Mouse (Mus musculus) adrenal gland, postnatal 25 days (tissue): Measurements from ENCODE around the gene Gm49395. TPM values are rescaled to one million over a fixed set of nuclear protein-coding genes. Genes with fewer than 3 reads are reported as not detected.

Experiments
- DNase-seq: peaks from one replicate; pipeline ENCODE4 v3.0.0; 2021; ENCODE audit warnings: mixed read lengths
- total RNA-seq: library from RNA; stranded (reverse); gene quantifications from 2 replicates; pipeline ENCODE4 v1.2.3, GENCODE M21; 2021

The Gm49395 gene
- total RNA-seq, 1 experiment from 2014 or later = 7.3 TPM

DNA sequence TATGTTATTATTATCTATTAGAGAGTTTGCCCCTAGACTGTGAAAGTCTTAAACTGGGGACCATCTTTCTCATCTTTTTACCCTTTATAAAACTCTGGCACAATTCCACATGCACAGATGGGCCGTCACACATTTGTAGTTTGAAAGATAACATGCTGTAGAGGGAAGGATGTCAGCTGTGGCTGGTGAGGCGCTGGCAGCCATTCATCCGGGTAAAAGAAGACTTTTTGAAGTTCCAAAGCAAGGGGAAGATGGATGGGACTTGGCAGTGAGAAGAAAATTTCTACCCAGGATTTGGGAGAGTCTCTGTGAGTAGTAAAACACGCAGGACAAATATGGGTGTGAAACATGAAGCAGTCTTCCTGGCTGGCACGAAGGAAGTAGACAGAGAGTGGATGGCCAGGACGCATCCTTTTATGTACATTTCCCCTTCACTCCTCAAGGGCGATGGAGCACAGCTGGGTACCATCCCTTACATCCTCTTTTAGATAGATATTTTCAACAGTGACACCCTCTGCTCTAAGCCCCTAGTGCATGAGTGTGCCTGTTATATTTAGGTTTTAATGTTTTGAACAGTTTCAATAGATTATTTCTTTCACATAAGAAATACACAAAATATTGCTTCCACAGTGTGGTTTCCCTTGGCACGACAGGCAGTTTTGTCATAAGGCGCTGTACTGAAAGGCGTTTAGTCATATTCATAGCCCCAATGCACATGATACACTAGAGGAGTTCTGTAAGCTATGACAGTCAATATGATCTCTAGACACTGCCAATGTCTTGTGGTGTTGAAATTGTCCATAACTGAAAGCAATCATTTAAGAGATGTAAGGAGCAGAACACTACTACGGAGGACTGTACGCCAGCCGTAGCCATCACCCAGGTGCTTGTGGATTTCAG, 50.8 kb downstream of the Gm49395 start:
- DNase-seq = no peak

DNA sequence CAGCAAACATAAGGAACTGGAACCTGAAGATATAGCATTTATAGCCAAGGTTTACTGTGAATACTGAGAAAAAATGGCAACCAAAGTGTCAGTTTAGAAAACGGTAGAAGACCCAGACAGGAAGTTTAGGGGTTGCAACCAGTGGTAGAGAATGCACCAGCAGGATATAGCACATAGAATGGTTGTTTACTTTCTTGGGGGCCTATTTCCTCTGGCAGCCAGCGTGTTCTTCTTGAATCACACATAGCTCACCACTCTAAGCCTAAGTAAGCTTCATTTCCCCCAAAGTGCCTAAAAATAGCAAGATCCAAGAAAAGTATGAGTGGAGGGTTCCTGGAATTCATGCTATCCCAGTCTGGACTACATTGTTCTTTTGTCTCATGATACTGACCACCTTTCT, 59.1 kb downstream of the Gm49395 start:
- DNase-seq = no peak

DNA sequence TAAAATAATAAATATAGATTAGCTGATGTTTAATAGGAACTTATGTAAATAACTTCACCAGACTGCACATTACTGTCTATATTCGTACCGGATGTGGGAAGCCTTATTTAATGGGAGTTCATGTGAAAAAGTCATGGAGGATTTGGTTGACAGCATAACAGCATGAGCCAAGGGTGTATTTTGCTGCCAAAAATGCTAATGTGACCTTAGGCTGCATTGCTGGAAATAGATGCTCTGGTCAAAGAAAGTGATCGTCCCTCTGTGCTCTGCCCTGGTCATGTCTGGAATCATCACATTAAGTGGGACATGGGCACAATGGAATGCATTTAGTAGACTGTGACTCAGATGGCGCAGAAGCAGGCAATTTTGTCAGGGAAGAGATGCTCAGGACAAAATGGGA, 64.4 kb downstream of the Gm49395 start:
- no peak for DNase-seq

DNA sequence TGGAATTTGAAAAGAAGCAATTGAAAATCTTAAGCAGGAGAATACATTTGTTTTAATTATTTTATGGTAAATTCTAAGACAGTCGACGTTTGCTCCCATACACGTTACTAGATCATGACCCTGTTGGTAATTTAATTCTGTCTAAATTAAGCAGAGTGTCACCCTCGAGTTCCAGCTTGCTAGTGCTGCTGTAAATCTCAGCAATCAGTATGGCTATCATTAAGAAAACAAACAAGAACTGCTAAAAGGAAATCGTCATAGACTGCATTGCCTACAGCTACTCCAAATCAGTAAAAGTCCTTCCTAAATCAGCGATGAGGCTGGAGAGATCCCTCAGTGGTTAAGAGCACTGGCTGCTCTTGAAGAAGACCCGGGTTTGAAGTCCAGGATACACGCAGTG, 66.3 kb downstream of the Gm49395 start:
- DNase-seq = no peak

DNA sequence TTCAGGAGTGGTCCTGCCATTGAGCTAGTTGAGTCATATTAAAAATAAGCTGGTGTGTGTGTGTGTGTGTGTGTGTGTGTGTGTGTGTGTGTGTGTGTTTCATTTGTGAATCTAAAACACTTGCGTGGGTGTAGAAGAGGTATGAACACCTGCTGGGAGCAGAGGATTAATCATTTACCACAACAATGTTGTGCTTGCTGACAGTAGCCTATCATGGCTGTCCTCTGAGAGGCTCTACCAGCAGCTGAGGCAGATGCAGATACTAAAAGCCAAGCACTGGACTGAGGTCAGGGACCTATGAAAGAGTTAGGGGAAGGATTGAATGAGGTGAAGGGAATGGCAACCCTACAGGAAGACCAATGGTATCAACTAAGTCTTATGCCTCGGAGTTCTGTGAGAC, 68.6 kb downstream of the Gm49395 start:
- no peak for DNase-seq

DNA sequence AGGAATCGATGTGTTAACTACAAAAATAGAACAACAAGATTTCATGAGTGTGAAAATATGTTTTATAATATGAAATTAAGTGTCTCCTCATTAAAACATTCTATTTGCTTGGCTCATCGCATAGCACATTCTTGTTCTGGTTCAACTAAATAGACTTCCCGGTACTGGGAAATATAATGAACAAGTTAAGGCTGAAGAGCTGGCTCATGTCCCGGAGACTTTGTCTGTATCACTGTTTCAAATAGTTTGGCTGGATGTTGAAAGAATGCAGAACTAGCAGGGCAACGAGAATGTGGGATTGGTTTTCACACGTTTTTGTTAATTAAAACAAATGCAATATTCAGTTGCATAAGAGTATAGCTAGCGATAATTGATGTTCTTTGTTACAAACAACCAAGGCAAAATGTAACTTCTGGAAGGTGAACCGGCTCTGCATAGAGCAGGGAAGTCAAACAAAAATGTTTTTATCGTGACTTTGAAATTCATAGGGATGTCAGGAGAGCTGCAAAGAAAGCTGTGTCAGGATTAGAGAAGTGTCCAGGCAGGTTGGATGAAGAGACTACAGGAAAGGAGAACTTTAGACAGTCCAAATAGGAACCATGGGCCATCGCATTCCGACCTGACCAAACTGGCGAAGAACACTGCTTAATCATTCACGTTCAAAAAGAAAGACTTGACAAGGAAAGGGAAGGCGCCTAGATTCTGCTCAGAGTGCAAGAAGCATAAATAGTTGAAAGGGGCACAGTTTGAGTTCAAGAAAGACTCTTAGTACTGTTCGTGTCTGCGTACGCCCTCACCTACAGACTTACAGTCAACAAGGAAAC, 70.3 kb downstream of the Gm49395 start:
- no peak for DNase-seq

DNA sequence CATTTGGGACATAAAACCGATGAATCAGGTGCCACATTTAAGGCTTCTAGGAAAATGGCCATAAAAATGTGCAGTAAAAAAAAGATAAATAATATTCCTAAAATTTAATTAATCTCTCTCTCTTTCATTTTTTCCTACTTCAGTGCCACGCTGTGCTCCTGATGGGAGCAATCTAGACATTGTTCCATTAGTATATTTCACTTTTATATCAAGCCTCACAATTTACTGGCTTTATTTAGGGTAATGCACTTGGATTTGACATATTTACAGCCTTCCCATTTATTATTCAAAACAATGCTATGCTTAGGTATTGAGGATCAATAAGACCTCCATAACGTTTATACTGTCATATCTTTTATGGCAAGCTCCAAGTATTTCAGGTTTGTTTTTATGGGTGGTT, 76.3 kb downstream of the Gm49395 start:
- no peak for DNase-seq

DNA sequence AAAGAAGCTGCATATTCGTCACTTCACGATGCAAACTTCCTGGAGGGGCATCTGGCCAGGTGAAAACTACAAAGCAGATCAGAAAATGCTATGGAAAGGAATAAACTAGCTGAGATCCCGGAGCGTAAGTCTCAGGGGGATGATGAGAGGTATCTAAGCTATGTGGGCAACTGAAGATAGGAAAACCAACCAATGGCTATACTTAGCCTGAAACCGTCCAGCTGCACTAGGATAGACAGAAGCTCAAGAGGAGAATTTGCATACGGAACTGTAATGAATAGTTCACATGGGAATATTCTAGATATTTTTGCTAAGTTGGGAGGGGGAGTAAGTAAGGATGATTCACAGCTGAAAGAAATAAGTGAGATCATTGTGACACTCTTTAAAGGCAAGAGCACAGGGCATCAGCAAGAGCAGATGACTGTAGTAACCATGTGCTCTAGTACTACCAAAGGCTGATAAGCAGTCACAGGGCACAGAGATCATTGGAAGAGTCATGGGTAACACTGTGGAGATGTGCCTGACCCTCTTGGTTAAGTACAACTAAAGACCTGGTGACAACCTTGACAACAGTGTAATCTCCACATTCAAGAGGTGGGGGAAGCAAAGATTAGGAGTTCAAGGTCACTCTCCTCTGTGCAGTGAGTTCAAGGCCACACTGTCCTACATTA, 79.5 kb downstream of the Gm49395 start:
- no peak for DNase-seq

DNA sequence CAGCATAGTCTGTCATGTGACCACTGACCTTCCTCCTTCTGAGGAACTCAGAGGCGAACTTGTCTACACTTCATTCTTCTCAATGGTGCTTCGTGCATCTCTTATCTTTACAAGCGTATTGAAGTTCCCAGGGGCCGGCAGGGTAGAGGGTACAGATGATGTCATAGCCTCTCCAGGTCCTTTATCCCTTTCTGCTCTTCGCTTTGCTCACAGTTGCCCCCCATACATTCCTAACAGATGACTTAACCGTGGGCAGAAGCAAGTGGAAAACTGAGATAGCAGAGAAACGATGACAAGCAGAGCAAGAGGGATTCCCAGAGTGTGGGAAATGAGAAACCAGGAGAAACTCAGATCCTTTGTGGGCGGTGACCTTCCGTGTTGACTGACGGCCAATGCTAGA, 80.3 kb downstream of the Gm49395 start:
- no peak for DNase-seq

DNA sequence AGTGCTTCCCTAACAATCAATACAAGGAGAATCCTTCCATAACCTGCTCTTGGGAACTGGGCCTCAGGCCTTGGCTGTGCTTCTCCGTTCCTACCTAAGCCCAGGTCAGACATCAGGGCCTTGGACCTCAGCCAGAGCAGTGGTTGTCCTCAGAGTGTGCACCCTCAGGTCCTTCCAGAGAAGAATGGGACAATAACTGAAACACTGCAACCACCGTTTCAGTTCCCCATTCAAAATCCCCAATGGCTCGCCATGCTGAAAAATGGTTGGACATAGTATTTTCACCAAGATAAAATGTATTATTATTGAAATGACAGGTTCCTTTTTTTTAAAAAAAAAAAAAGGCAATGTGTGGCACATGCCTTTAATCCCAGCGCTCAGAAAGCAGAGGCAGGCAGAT, 81.0 kb downstream of the Gm49395 start:
- DNase-seq = no peak

DNA sequence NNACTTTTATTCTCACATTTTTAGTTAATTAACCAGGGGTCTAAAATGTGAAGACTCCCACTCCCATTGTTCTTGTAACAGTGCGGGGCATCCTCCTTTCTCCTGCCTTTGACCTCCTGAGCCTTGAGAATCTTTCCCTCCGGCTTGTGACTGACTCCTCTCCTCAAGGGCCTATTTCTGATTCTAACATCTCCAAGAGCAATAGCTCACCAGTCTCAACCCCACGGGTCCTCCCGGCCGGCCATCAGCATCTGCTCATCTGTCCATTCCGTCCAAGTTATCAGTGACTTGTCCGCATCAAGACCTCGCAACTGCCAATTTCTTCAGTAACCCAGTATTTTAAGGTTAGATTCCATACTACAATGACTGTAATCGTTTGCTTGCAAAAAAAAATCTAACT, 84.2 kb downstream of the Gm49395 start:
- DNase-seq = no peak

DNA sequence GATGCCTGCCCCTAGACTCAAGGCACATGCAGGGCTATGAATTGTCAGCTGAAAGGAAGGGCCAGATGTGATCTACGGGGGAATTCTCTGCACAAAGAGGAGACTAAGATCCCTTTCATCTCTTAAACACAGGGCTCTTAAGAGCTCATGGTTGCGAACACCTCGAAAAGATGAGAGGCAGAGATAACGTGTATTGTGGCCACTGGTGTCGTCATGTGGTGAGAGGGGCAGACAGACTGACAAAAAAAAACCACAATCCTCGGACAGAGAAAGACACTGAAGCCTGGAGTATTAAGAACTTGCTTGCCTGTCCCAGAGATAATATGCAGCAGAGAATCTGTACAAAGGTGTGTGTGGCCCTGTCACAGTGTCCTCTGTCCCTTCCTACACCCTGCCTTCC, 90.2 kb downstream of the Gm49395 start:
- DNase-seq = no peak

DNA sequence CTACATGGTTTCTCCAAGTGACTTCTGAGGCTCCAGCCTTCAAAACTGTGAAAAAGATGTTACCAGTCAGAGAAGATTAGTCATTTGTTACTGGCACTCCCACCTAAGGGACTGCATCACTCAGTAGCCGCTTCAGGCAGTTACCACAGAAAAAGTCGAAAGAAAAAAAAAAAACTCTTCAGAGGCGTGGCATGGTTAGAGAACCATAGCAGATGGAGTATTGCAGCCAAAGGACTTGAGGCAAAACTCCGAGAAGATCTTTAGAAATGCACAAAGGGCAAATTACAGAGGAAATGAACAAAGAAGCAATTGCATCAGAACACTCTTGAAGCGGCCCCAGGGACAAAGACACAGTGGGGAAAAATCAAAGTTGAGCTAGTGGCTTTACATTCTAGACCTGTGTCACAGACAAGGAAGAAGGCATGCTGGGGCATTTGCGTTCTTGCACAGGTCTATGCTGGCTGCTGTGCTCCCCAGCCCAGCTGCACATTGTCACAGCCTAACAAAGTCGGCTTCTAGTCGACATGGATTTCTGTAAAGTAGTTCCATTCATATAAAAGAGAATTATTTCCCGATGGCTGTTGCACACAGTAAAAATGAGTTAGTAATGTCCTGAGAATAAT, 95.4 kb downstream of the Gm49395 start:
- DNase-seq = no peak

DNA sequence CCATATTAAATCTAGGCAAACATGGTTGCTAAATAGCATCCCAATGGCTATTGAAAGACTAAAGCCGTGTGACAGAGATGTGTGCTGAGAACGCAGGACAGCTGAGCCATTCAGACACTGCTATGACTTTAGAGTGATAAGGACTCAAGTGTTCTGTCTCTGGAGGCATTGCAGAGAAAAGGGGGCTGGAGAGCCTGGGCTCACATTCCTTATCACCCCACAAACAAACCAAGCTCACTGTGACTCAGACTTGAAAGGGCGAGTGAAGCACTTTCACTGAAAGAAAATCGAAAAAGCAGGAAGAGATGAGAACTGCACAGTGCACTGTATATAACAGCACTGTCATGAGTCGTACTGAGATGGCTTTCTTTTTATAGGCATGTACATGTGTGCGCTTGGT, 96.4 kb downstream of the Gm49395 start:
- no peak for DNase-seq

DNA sequence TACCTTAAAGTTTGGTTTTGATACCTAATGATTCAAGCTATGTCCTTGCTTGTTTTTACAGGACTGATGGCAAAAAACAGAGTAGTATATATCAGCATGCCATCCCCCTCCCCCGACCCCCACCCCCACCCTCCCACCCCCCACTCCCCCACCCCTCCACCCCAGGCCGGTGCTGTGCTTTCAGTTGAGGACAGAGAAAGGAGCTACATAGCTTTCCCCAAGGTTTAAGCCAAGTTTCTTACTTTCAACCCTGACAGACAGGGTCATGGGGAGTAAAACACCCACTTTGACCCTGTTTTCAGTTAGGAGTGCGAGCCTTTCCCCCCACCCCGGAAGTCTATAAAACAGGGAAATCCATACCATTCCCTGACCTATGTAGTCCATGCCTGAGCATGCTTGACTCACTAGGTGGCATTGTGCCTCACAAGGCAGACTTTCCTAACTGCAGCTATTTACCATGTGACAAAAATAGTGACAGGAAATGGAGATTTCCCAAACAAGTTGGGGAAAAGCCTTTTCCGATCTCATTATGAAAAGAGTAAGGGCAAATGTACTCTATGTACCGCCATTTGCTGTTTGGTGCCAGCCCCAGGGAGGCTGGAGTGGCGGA, 98.2 kb downstream of the Gm49395 start:
- no peak for DNase-seq

DNA sequence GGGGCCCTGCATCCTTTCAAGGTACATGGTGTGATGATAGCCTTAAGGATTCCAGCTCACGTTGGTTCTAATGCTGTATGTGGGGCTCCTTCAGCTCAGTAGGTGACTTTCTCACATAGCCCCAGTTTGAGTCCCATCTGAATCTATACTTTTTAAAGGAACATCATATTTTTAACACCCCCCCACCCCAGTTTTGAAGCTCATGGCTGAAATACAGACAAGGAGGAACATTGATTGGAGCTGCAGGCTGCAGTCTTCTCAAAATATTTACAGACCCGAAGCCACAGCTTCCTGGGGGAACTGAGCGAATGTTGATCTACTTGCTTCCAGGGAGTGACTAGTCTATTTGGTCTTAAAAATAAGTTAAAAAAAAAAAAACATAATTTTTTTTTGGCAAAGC, 98.9 kb downstream of the Gm49395 start:
- DNase-seq = no peak

DNA sequence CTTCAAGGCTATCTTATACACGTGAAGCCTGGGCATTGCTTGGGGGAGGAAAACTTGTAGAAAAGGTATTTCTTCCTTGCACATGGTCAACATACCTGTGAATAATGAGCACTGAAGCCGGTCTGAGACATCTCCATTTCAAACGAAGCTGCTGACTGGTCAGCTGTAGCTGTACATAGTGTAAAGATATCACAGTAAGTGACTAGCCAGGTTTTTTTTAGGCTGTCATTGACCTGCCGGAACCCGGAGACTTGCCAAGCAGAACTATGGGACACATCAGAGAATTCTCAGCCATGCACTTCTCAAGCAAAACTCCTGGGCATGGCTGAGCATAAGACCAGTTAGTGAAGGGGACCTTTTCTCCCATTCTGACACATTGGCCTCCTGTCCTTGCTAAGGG, 99.6 kb downstream of the Gm49395 start:
- no peak for DNase-seq

DNA sequence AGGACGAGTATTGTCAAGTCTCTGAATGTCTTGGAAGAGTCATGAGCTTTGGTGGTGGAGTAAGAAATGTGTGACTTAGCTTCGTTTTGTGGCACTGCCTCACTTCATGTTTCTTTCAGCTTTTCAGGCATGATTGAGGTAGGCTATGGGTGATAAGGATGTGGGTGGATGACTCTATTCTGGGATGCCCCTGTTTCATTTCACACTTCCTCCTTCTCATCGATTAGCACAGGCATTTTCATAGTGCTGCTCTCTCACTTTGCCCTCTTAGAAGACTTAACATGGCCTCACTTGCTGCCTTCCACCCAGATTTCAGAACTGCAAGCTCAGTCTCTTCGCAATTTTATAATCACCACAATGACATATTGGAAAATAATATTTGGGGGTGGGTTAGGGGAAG, 102.1 kb downstream of the Gm49395 start:
- no peak for DNase-seq

DNA sequence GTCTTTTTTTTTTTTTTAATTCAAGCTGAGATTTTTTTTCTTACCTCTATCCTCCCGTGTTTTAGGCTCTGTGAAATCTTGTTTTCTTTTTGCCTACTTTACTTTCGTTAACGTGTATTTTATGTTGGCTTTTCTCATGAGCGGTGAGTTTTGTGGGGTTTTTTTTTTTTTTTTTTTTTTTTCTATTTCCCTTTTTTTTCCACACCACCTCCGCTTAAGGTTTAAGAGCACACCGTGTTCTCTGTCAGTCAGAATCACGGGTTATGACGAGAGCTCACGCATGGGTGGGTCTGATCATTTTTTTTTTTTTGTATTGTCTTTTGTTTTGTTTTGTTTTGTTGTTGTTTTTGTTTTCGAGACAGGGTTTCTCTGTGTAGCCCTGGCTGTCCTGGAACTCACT, 103.6 kb downstream of the Gm49395 start:
- DNase-seq = no peak

DNA sequence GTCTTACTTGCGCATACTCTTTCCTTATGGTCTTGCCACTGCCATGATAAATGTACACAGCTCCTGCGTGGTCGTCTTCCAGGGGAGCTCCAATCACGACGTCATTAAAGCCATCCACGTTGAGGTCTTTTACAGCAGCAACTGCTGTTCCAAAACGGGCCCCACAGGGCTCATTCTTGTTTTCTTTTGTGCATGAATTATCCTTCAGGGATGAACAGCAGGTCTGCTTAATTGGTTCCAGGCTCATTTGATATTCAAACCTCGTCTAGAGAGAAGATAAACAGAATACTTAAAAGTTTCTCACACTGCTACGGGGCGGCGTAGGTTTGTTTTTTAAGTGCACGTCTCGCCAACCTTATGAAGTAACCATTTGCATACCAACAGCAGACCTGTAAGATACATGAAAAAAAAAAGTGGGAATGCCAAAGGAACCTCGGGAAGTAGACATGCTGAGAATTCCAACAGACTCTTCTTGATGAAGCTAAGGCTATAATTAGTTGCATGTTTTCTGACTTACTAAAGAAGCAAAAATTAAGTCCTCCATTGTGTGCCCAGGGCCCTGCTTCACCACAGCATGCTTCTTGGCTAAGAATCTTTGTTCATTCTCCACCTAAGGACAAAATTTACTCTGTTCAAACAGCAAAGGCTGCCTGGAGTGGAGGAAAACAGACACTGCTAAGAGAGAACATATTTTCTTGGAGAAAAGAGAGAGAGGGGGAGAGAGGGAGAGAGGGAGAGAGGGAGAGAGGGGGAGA, 109.3 kb downstream of the Gm49395 start:
- no peak for DNase-seq

DNA sequence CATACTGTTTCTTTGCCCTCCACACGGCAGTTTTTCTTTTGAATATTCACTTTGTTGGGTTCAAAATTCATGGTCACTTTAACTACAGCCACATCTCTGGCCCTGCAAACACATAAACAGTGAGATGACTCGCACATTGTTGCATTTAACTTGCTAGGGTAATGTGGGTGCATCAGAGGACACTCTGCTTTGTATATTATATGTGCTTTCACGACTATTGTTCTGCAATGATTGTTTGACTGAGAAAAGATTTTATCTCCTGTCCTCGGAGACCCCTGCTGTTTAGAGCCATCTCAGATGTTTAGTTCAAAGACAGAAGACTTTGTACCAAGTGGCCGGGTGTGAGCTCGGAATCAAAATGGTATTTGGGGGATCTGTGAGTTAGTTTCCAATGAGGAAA, 114.1 kb downstream of the Gm49395 start:
- DNase-seq = no peak
